Mouse (Mus musculus): ENCODE data around the gene Parg.
"Not testable (repeated sequence)": the region's sequence is repeated elsewhere in the genome, so short reads cannot be mapped to it uniquely, and the experiment has no call there.

Parg gene

GRCm38 (mm10) chr14:32179393-32180195 lies 22.2 kb upstream of the Parg start:
- DNase-seq = no peak

DNA sequence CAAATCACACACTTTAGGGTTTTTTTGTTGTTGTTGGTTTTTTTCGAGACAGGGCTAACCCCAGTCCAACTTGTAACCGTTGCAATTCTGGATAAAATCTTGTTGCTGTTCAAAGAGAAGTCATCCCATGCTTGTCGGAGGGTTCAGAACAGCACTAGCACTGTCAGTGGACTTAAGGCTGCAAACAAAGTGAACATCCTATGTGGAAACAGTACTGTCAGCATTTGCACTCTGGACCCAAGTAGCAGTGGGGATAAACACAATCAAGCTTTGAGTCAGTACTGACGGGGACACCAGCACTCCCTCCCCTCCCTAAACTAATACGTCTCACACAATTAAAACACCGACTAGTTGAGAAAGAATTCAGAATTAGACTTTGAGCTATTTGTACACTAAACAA lies 20.9 kb upstream of the Parg start:
- DNase-seq = no peak

DNA sequence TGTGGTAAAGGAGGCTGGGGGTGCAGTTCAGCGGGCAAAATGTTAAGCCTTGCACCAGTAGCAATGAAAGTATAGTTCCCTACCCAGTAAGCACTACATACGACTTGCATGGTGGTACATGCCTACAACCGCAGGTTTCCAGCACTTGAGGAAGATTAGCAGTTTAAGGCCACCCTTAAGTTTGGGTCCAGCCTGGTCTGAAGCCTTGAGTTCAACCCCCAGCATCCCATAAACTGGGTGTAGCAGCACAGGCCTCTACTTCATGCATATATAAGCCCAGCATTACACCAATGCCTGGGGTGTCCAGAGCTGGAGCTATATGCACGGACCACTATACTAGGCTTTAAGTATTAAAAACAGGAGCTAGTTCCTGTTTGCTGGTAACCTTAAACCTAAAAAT lies 17.9 kb upstream of the Parg start:
- DNase-seq = no peak

DNA sequence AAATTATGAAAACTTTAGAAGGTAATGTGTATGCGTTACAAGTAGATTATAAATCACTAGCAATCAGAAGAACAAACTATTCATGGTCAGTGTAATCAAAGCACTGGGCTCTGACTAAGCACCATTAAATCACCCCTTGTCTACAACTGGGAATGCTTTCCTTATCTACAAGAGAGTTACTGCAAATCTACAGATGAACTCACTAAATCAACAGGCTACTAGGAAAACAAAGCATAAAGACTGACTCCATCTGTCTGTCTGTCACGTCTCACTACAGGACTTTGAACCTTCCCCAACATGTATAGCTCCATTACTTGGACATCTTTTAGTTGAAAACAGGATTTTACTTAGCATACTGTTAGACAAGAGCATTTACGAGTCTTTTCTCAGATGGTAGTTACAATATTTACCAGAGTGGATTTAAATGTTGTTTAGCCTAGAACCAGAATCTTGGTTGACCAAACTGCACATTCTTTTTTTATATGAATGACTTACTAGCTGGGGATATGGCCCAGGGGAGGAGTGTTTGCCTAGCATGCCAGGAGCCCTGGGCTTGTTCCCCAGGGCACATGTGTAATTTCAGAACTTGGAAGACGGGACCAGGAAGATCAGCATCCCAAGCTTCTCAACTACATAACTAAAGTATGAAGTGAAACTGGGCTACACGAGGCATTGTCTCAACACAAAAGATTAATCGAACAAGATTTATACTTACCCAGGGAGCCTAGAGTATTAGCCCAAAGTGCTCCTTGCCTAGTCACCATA lies 10.9 kb upstream of the Parg start:
- no peak for DNase-seq

GRCm38 (mm10) chr14:32191926-32192325 lies 9.8 kb upstream of the Parg start:
- no peak for DNase-seq

- DNase-seq = peak; percentile 13
Observed at GRCm38 (mm10) chr14:32192437-32192836, 9.3 kb upstream of the Parg start.

GRCm38 (mm10) chr14:32193557-32193956 lies 8.2 kb upstream of the Parg start:
- not testable (repeated sequence) for DNase-seq

DNA sequence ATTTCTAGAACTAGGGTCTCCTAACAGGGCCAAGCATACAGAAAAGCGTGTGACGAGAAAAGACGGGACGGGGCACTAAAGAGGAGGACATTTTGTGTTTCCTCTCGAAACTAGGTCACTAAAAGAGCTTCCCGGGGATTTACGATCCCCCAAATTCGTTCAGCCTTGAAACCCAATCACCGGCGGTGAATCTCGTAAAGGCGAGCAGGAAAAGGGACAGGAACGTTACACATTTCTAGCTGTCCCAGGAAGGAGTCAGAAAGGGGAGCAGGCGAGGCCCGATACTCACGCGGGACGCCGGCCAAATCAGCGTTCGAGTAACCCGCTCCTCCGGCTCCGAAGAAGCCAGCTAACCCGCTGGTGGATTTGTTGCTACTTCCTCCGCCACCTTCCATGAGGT lies 395 bp upstream of the Parg start:
- DNase-seq = no peak

DNA sequence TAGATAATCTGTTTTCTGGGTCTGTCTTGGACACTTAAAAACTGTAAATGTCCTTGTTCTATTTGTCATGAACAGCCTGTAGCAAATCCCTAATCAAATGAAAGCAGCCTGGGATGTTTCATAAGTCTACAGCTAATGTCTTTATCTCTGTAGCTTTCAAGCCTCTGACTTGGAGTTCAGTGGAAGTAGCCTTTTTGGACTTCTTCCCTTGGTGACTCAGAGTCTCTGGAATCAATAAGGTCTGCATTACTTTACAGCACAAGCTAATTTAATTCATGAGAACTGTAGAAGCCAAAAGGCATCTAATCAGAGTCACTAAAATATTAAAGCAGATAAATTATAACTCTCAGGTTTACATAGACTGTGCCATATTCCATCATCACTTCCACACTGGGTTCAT lies 24.9 kb downstream of the Parg start:
- DNase-seq = no peak

DNA sequence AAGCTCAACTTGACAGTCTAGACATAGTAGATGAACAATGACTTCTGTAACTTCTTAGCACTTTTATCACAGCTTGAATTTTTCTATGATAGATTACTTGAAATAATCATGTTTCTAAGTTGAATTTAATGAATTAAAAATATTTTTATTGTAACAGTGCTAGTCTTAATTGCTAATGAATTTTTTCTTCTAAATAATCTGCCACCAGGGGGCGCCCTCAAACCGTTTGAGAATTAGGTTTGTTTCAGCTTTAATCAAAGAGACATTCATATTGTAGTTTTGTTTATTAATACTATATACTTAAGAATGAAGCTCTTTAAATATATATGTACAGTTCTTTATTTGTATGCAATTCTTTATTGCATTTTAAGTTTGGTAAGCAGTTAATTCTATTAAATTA lies 27.2 kb downstream of the Parg start:
- DNase-seq = peak; percentile 29

- DNase-seq = peak; percentile 21
Observed at GRCm38 (mm10) chr14:32242401-32242800, 40.7 kb downstream of the Parg start.

GRCm38 (mm10) chr14:32246019-32246418 lies 44.3 kb downstream of the Parg start:
- DNase-seq = no peak

DNA sequence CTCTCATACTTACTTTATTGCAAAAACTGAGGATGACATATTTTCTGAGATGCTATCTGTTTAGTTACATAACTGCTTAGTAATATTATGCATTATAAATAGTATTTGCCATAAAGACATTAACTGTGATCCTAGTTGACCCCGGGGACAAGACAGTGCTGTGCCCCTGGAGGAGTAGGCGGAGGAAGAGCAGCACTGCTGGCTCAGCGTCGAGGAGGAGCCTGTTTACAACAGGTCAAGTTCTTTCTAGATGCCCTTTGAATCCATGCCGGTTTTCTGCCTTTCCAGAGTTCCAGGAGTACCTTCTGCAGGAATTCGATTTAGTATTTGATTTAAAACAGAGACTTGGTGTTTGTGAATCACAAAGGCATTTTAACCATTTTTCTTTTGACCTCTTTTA lies 47.9 kb downstream of the Parg start:
- no peak for DNase-seq

GRCm38 (mm10) chr14:32260830-32261229 lies 59.1 kb downstream of the Parg start:
- DNase-seq = no peak

DNA sequence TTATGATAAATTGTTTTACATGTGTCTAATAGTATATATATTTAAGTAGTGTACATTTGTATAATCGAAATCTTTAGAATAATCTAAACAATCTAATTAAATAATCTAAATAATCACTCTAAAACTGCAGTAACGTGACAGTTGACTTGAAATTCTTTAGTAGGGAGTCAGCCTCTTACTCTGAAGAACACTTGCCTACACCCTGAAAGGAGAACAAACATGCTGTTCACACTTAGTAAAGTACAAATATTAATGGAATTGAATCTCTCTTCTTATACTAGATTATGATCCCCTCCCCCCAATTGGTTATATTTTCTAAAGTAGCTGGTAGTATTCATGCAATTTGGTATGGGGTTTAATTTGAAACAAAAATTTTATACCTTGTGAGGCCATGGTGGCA lies 60.0 kb downstream of the Parg start:
- no peak for DNase-seq

- DNase-seq = no peak
Observed at GRCm38 (mm10) chr14:32268999-32269398, 67.2 kb downstream of the Parg start.

GRCm38 (mm10) chr14:32269589-32269988 lies 67.8 kb downstream of the Parg start:
- DNase-seq = peak; percentile 9

DNA sequence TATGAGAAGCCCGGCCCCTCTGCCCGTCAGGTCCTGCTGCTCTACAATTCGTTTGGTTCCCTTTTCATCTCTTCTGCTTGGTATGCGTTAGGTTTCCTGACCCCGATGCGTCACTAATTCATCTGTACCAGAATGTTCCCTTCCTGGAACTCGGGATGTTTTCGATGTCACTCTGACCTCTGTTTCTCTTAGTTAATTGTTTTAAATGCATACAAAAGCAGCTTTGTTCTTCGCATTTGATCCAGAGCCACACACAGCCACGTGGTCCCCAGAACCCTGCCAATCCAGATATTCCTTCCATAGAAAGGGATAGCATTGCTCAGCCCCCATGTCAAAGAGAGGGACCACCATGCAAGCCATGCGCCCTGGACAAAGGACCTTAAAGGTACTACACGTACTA lies 99.9 kb downstream of the Parg start:
- peak; percentile 75 for DNase-seq

GRCm38 (mm10) chr14:32302423-32302822 lies 100.7 kb downstream of the Parg start:
- no peak for DNase-seq

GRCm38 (mm10) chr14:32304921-32305320 lies 103.2 kb downstream of the Parg start:
- no peak for DNase-seq

DNA sequence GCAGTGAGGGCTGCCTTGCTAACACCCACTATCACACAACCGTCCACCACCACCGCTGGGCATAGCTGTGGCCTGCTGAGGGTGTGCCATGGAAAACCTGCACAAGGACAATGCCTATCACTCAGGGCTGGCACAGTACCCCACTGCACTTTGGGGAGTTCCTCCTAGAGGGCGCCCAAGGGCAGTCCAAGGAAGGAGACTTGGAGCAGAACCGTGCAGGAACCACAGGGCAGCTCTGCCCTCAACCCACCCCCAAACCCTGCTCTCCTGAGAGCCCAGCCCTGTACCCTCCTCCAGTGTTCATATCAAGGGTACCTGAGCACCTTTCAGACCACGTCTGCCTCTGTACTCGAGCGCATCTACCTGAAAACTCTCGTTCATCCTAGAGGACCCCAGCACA lies 108.1 kb downstream of the Parg start:
- peak; percentile 75 for DNase-seq

DNA sequence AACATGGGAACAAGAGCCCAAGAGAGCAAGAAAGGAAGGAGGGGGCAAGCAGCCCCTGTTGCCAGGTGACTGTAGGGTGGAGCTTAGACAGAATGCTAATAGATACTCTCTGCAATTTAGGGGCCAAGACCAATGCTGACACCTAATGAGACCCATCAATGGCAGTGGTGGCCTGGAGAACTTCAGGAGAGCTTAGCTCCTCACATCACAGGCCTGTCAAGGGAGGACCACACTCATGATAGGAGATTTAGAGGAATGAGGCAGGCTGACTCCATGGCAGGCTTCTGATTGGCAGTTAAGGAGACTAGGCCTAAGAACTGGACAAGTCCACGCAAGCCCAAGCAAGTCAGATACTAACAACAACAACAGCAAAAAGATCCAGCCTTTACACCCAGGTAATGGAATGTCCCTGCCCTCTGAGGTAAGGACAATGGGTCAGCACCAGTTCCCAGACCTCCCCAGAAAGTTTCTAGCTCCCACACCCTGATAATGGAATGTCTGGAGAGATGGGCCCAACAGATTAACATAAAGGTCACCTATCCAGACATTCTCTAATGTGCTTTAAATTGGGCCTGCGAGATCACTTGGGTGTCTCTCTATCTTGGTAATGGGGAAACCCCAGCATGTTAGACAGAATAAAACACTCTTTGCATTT lies 109.8 kb downstream of the Parg start:
- DNase-seq = no peak

DNA sequence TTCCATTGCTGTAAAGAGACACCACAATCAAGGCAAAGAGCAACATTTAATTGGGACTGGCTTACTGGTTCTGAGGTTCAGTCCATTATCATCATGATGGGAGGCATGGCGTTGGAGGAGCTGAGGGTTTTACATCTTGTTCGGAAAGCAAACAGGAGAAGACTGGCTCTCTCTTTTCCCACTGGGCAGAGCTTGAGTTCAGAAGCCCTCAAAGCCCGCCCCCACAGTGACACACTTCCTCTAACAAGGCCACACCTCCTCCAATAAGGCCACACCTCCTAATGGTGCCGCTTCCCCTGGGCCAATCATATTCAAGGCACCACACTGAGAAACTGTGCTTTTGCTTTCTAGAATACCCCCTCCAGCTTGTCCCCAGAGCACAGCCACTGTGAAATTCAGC lies 116.1 kb downstream of the Parg start:
- no peak for DNase-seq

Measured in right cerebral cortex, adult 18-20 months (tissue).